Mouse (Mus musculus): ENCODE results near the gene Bcl2a1c. TPM values are rescaled to one million over a fixed set of nuclear protein-coding genes. Genes with fewer than 3 reads are reported as not detected.

Gene Bcl2a1c
- polyA plus RNA-seq, 1 experiment, result not detected

GRCm38 (mm10) chr9:114375276-114375962, 45.5 kb downstream of the Bcl2a1c start:
- Histone ChIP-seq H3K27me3 (replicated peaks) (no peaks in the 10 kb centered on the region), H3K36me3 (replicated peaks; ENCODE audit: low read length) (peaks cover 64% of the 10 kb centered on the region), H3K4me1 (0 out of 2 replicates have a peak, but pooled peaks cover 5% of the 10 kb centered on the region), H3K9me3 (no peaks in the 10 kb centered on the region), H3K4me3 (replicated peaks) (no peak overlapping the region)
- TF ChIP-seq FLI1 (IDR thresholded peaks at IDR 0.05; ENCODE audit: low read length), result no peak
- no peak for TF ChIP-seq GATA1 (IDR thresholded peaks at IDR 0.05; ENCODE audit: borderline replicate concordance, low read length)

- H3K27me3 ChIP-seq (replicated peaks), result no peaks in the 10 kb centered on the region
- no peak overlapping the region for H3K4me3 ChIP-seq (replicated peaks)
- no peaks in the 10 kb centered on the region for H3K9me3 ChIP-seq
- H3K36me3 ChIP-seq (replicated peaks; ENCODE audit: low read length), result peaks cover 78% of the 10 kb centered on the region
- peaks cover 5% of the 10 kb centered on the region; the same call in 1 of the 2 replicates for H3K4me1 ChIP-seq
- TF ChIP-seq FLI1 (IDR thresholded peaks at IDR 0.05; ENCODE audit: low read length) (no peak), GATA1 (IDR thresholded peaks at IDR 0.05; ENCODE audit: borderline replicate concordance, low read length) (no peak)
Observed at GRCm38 (mm10) chr9:114377168-114377567, 47.2 kb downstream of the Bcl2a1c start.

DNA sequence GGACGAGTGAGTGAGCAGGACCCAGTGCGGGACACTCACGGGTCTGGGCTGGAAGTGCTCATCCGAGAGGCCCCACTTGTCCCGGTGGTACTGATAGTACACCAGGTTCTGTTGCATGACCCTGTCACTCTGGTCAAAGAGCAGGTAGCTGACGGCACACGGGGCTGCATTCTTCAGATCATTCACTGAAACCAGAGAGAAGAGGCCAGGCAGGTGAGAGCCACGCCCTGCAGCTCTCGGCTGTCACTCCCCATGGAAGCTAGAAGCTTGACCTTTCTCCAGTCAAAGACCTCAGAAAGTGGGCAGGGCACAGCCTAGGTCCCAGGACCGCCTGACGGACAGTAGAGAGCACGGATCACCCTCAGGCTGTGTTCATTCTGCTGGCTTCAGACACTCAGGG, 49.9 kb downstream of the Bcl2a1c start:
- no peaks in the 10 kb centered on the region for H3K27me3 ChIP-seq (replicated peaks)
- no peak for TF ChIP-seq FLI1 (IDR thresholded peaks at IDR 0.05; ENCODE audit: low read length)
- TF ChIP-seq GATA1 (IDR thresholded peaks at IDR 0.05; ENCODE audit: borderline replicate concordance, low read length), result no peak
- no peak overlapping the region for H3K4me3 ChIP-seq (replicated peaks)
- H3K4me1 ChIP-seq, result peaks cover 5% of the 10 kb centered on the region
- H3K36me3 ChIP-seq (replicated peaks; ENCODE audit: low read length), result peaks cover 90% of the 10 kb centered on the region
- H3K9me3 ChIP-seq, result no peaks in the 10 kb centered on the region

Other genes with a start within 250 kb of the Bcl2a1c start
- 20.4 and 57.9 TPM in 2 replicates for gene Crtap, start 60.5 kb downstream of the Bcl2a1c start, polyA plus RNA-seq (2012; ENCODE audit: insufficient read depth, low replicate concordance)
- 12.5 and 16.4 TPM in 2 replicates for gene Glb1, start 70.9 kb downstream of the Bcl2a1c start, polyA plus RNA-seq (2012; ENCODE audit: insufficient read depth, low replicate concordance)
- 1.2 and 2.1 TPM in 2 replicates for gene Tmppe, start 71.0 kb downstream of the Bcl2a1c start, polyA plus RNA-seq (2012; ENCODE audit: insufficient read depth, low replicate concordance)
- gene Ccr4, start 174.8 kb downstream of the Bcl2a1c start, polyA plus RNA-seq (2012; ENCODE audit: insufficient read depth, low replicate concordance), result not detected in 2 replicates
- gene C130032M10Rik, start 185.6 kb downstream of the Bcl2a1c start, polyA plus RNA-seq (2012; ENCODE audit: insufficient read depth, low replicate concordance), result not detected in 2 replicates
- gene Trim71, start 234.2 kb downstream of the Bcl2a1c start, polyA plus RNA-seq (2012; ENCODE audit: insufficient read depth, low replicate concordance), result 0.28 TPM in 1 of 2 replicates, not detected in the other